In genomic region chrX:99078374-99078892, GRCm38 (mm10) we compare ENCODE assay signal across 7 mouse cellular contexts. TPM values are rescaled to one million over a fixed set of nuclear protein-coding genes. Genes with fewer than 3 reads are reported as not detected.
A peak's percentile ranks its signal among the peaks of the same experiment; 100 is the strongest.
DNase-seq lines count a peak whose midpoint lies in the region; ATAC-seq and TF ChIP-seq lines count a peak whose summit lies in the region.
"Not testable (repeated sequence)": the region's sequence is repeated elsewhere in the genome, so short reads cannot be mapped to it uniquely, and the experiment has no call there.

No protein-coding gene starts in this region.

- H3K36me3 ChIP-seq in embryonic facial prominence, embryonic 13.5 days; forebrain, embryonic 16.5 days (ENCODE audit: control insufficient read depth, insufficient read depth); heart, embryonic 15.5 days; hindbrain, embryonic 16.5 days (ENCODE audit: control insufficient read depth, insufficient read depth, low read length); kidney, postnatal 0 days (ENCODE audit: insufficient read depth, low read length); lung, postnatal 0 days (ENCODE audit: insufficient read depth, low read length); neural tube, embryonic 11.5 days (ENCODE audit: control insufficient read depth, insufficient read depth, low read length): not testable (repeated sequence)

- WGBS in embryonic facial prominence, embryonic 13.5 days: 69% methylated on average over 5 of the region's 7 CpGs
- 80% methylated on average over 2 of the region's 7 CpGs for WGBS in forebrain, embryonic 16.5 days
- 72% methylated on average over 5 of the region's 7 CpGs for WGBS in heart, embryonic 15.5 days
- 85% methylated on average over 4 of the region's 7 CpGs for WGBS in hindbrain, embryonic 16.5 days
- WGBS in kidney, postnatal 0 days: 82% methylated on average over 4 of the region's 7 CpGs
- 60% methylated on average over 2 of the region's 7 CpGs for WGBS in lung, postnatal 0 days
- WGBS in neural tube, embryonic 11.5 days: 74% methylated on average over 3 of the region's 7 CpGs

- not testable (repeated sequence) for H3K4me2 ChIP-seq in embryonic facial prominence, embryonic 13.5 days; forebrain, embryonic 16.5 days (ENCODE audit: low read length); heart, embryonic 15.5 days; hindbrain, embryonic 16.5 days (ENCODE audit: low read length); kidney, postnatal 0 days (ENCODE audit: low read length); lung, postnatal 0 days (replicated peaks; ENCODE audit: low read depth, low read length); neural tube, embryonic 11.5 days (ENCODE audit: low read depth)

- not testable (repeated sequence) for H3K27me3 ChIP-seq in embryonic facial prominence, embryonic 13.5 days; forebrain, embryonic 16.5 days (replicated peaks; ENCODE audit: control insufficient read depth, insufficient read depth, low read length); heart, embryonic 15.5 days; hindbrain, embryonic 16.5 days (replicated peaks; ENCODE audit: control insufficient read depth, insufficient read depth, low read length); kidney, postnatal 0 days (ENCODE audit: insufficient read depth, low read length); lung, postnatal 0 days (replicated peaks; ENCODE audit: insufficient read depth, low read length); neural tube, embryonic 11.5 days (ENCODE audit: control insufficient read depth, insufficient read depth, low read length)

- not testable (repeated sequence) for H3K27ac ChIP-seq in embryonic facial prominence, embryonic 13.5 days; forebrain, embryonic 16.5 days (ENCODE audit: low read length); heart, embryonic 15.5 days; hindbrain, embryonic 16.5 days (ENCODE audit: low read depth, low read length); kidney, postnatal 0 days; lung, postnatal 0 days (ENCODE audit: low read length); neural tube, embryonic 11.5 days (ENCODE audit: low read depth, low read length)

- TF ChIP-seq CTCF in kidney, postnatal 0 days (IDR thresholded peaks at IDR 0.05; ENCODE audit: low read depth): 0 out of 2 replicates have a peak, but pooled peaks have one; percentile 1
- not testable (repeated sequence) for TF ChIP-seq CTCF in lung, postnatal 0 days (IDR thresholded peaks at IDR 0.05)

- not testable (repeated sequence) for H3K9ac ChIP-seq in embryonic facial prominence, embryonic 13.5 days; forebrain, embryonic 16.5 days (replicated peaks; ENCODE audit: low read depth, low read length); heart, embryonic 15.5 days; hindbrain, embryonic 16.5 days (ENCODE audit: low read depth, low read length); kidney, postnatal 0 days (ENCODE audit: low read depth, low read length); lung, postnatal 0 days (replicated peaks; ENCODE audit: low read depth); neural tube, embryonic 11.5 days (ENCODE audit: low read length)

- not testable (repeated sequence) for H3K4me1 ChIP-seq in embryonic facial prominence, embryonic 13.5 days; forebrain, embryonic 16.5 days (replicated peaks; ENCODE audit: control insufficient read depth, insufficient read depth, low read length); heart, embryonic 15.5 days (replicated peaks); hindbrain, embryonic 16.5 days (ENCODE audit: control insufficient read depth, insufficient read depth, low read depth, low read length); kidney, postnatal 0 days (replicated peaks; ENCODE audit: insufficient read depth, low read length); lung, postnatal 0 days (ENCODE audit: insufficient read depth, low read depth, low read length); neural tube, embryonic 11.5 days (ENCODE audit: control insufficient read depth, insufficient read depth, low read length)

- H3K9me3 ChIP-seq in embryonic facial prominence, embryonic 13.5 days; forebrain, embryonic 16.5 days (ENCODE audit: control insufficient read depth, low read length); heart, embryonic 15.5 days (replicated peaks); hindbrain, embryonic 16.5 days (ENCODE audit: control insufficient read depth, low read length); kidney, postnatal 0 days (replicated peaks; ENCODE audit: low read length); lung, postnatal 0 days (ENCODE audit: low read length); neural tube, embryonic 11.5 days (ENCODE audit: control insufficient read depth, low read length): not testable (repeated sequence)

- TF ChIP-seq EP300 in lung, postnatal 0 days (IDR thresholded peaks at IDR 0.05): not testable (repeated sequence)

- 0 out of 2 replicates have a peak, but pooled peaks have one; percentile 20 for ATAC-seq in embryonic facial prominence, embryonic 13.5 days (ENCODE audit: insufficient number of reproducible peaks, insufficient read depth, low FRiP score, low TSS enrichment, low read depth)
- ATAC-seq in forebrain, embryonic 16.5 days: peak; percentile 68
- peak; percentile 53; the same call in 1 of the 2 replicates for ATAC-seq in heart, embryonic 15.5 days (replicated peaks; ENCODE audit: insufficient number of reproducible peaks, insufficient read depth, low FRiP score, low read depth)
- ATAC-seq in hindbrain, embryonic 16.5 days: peak; percentile 61; the same call in 1 of the 2 replicates
- peak; percentile 71 for ATAC-seq in kidney, postnatal 0 days (replicated peaks; ENCODE audit: low FRiP score, low read depth)
- peak; percentile 74 for ATAC-seq in lung, postnatal 0 days
- peak; percentile 53; the same call in 1 of the 2 replicates for ATAC-seq in neural tube, embryonic 11.5 days (ENCODE audit: insufficient read depth, low FRiP score, low TSS enrichment)

- DNase-seq in kidney, postnatal 0 days (ENCODE audit: low spot score); lung, postnatal 0 days (ENCODE audit: low spot score); neural tube, embryonic 11.5 days (ENCODE audit: low spot score): not testable (repeated sequence)

- not testable (repeated sequence) for H3K4me3 ChIP-seq in embryonic facial prominence, embryonic 13.5 days; forebrain, embryonic 16.5 days (replicated peaks; ENCODE audit: low read length); heart, embryonic 15.5 days; hindbrain, embryonic 16.5 days (ENCODE audit: low read length); kidney, postnatal 0 days (replicated peaks; ENCODE audit: low read depth, low read length); lung, postnatal 0 days (ENCODE audit: low read depth, low read length); neural tube, embryonic 11.5 days (ENCODE audit: low read depth, low read length)

RNA-seq across cellular contexts. Expression of gene Efnb1, which starts 57.5 kb away (rescaled TPM):
- 56.9 and 60.6 TPM in 2 replicates for polyA plus RNA-seq in embryonic facial prominence, embryonic 13.5 days (2015; fragmentation: Nextera tagmentation; extraction: Ambion mirVana)
- polyA plus RNA-seq in forebrain, embryonic 16.5 days (2015; fragmentation: Nextera tagmentation; extraction: Ambion mirVana): 50.1 and 57.6 TPM in 2 replicates
- polyA plus RNA-seq in heart, embryonic 15.5 days (2015; fragmentation: Nextera tagmentation; extraction: Ambion mirVana): 20.0 and 28.0 TPM in 2 replicates
- polyA plus RNA-seq in hindbrain, embryonic 16.5 days (2015; fragmentation: Nextera tagmentation; extraction: Ambion mirVana): 16.0 and 19.5 TPM in 2 replicates
- polyA plus RNA-seq in kidney, postnatal 0 days (2015; fragmentation: Nextera tagmentation; extraction: Ambion mirVana): 51.2 and 64.4 TPM in 2 replicates
- 45.6 and 53.0 TPM in 2 replicates for polyA plus RNA-seq in lung, postnatal 0 days (2015; fragmentation: Nextera tagmentation; extraction: Ambion mirVana)
- 37.3 and 40.5 TPM in 2 replicates for polyA plus RNA-seq in neural tube, embryonic 11.5 days (2014; fragmentation: Nextera tagmentation; extraction: Ambion mirVana)

Comparison
In these comparisons a context has a peak if more than half of its experiments do, and no peak if none do; other contexts are left out.
1. ATAC-seq: peak in every context shown above with its lines; median percentile 74 in lung, postnatal 0 days; 71 in kidney, postnatal 0 days; 68 in forebrain, embryonic 16.5 days; 61 in hindbrain, embryonic 16.5 days; 53 in heart, embryonic 15.5 days; 53 in neural tube, embryonic 11.5 days; 20 in embryonic facial prominence, embryonic 13.5 days.